Mouse (Mus musculus) Patski (cell line): ENCODE measurements around the gene Rbm4b. TPM values are rescaled to one million over a fixed set of nuclear protein-coding genes. Genes with fewer than 3 reads are reported as not detected.

ENCODE experiments used
- ATAC-seq: fragments of 100-300 bp; one replicate; pipeline ENCODE4 v1.8.0; 2021
- CTCF ChIA-PET: fragments of 350-600 bp; sonication (Branson Sonifier 250); formaldehyde crosslinking; loops from one replicate; lab custom pipeline; 2022; ENCODE audit warnings: inconsistent platforms; lab: Charles Lee
- POLR2A ChIA-PET: fragments of 350-600 bp; sonication (Branson Sonifier 250); formaldehyde crosslinking; loops from one replicate; lab custom pipeline; 2022; ENCODE audit warnings: antibody characterized with exemption, inconsistent platforms; lab: Charles Lee
- DNase-seq: peaks from one replicate; pipeline ENCODE4 v3.0.0-alpha.2; 2011; ENCODE audit warnings: low read depth, low spot score
- H3K27me3 ChIP-seq: fragments of 371-371 bp; one replicate; pipeline ENCODE4 v1.5.1; 2021
- CTCF ChIP-seq: fragments of 100-300 bp; IDR thresholded peaks from one replicate; pipeline ENCODE4 v1.5.1; 2021
- in situ Hi-C: fragments of 300-500 bp; cut with MboI; formaldehyde crosslinking; loops from 3 replicates; pipeline ENCODE4 v1.11.1; 2018; ENCODE audit warnings: low pct_unique_long_range_greater_than_20kb, mixed read lengths
- polyA plus RNA-seq: library from polyadenylated mRNA; unstranded; gene quantifications from one replicate; pipeline ENCODE4 v1.2.3, GENCODE M21; 2021

Gene Rbm4b
- polyA plus RNA-seq, 1 experiment from 2014 or later: 19.3 TPM

DNA sequence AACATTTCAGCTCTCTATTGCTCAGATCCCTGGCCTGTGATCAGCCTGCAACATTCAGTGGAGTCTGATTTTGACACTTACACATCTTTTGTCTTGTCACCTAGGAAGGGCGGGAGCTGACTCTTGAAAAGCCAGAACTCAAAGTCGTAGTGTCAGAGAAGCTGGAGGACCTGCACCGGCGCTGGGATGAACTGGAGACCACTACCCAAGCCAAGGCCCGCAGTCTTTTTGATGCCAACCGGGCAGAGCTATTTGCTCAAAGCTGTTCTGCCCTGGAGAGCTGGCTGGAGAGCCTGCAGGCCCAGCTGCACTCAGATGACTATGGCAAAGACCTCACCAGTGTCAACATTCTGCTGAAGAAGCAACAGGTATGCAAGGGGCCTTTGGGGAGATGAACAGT lies 14.1 kb upstream of the Rbm4b start:
- DNase-seq (no peak), ATAC-seq (no peak)
- TF ChIP-seq CTCF: no peak
- ChIA-PET CTCF (interaction anchor here (1.1 to 3.5 kb wide), 9 partner anchors 11 to 114 kb away, joined by 3 to 25 read pairs (median 7); no protein-coding TSS in a partner anchor), POLR2A (interaction anchor here (1.2 to 2.1 kb wide), 2 partner anchors 9 to 43 kb away, joined by 3 to 5 read pairs; partner anchors contain the start of gene Gm960)
- in situ Hi-C loops: loop anchor here (5.0 kb wide), 2 partner anchors 110 to 245 kb away; partner anchors contain the start of gene 2010003K11Rik
- H3K27me3 ChIP-seq: no peaks in the 10 kb centered on the region

DNA sequence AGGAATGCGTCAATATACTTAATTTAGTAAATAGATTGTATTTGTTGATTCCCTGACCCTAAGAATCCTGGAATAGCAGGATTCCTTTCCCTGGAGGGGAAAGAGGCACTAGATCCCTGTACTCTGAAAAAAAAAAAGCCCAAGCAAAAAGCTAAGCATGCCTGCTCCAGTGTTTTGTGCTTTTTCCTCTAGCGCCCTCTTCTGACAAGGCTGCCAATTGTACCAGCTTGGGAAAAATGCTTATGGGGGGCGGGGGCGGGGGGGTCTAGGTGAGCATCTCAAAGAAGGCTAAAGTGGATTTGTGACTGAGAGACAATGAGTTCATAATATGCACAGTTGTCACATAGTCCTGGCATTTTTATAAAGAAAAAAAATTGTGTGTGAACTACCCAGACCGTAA lies 12.8 kb upstream of the Rbm4b start:
- ChIA-PET CTCF (interaction anchor here (0.9 to 3.5 kb wide), 9 partner anchors 10 to 245 kb away, joined by 3 to 25 read pairs (median 7); partner anchors contain the start of gene 2010003K11Rik), POLR2A (interaction anchor here (0.7 to 2.1 kb wide), 3 partner anchors 12 to 123 kb away, joined by 3 to 6 read pairs (median 5); partner anchors contain the start of gene Gm960)
- no peaks in the 10 kb centered on the region for H3K27me3 ChIP-seq
- ATAC-seq: no peak
- TF ChIP-seq CTCF: no peak
- DNase-seq: no peak
- in situ Hi-C loops: loop anchor here (5.0 kb wide), 2 partner anchors 111 to 246 kb away; partner anchors contain the start of gene 2010003K11Rik

DNA sequence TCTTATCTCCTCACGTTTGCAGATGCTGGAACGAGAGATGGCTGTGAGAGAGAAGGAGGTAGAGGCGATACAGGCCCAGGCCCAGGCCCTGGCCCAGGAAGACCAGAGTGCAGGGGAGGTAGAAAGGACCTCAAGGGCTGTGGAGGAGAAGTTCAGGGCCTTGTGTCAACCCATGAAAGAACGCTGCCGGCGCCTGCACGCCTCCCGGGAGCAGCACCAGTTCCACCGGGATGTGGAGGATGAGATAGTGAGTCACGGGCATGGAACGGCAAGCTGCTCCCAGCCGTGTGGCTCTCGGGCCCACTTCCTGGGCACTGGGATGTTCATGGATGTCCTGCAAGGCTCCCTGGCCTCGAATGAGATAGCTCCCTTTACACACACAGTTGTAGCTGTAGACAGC lies 12.3 kb upstream of the Rbm4b start:
- POLR2A ChIA-PET: interaction anchor here (1.2 to 1.3 kb wide), 2 partner anchors 11 to 108 kb away, joined by 3 to 4 read pairs; no protein-coding TSS in a partner anchor
- no peaks in the 10 kb centered on the region for H3K27me3 ChIP-seq
- no peak for ATAC-seq
- DNase-seq: no peak
- CTCF ChIA-PET: interaction anchor here (1.0 to 3.5 kb wide), 8 partner anchors 10 to 246 kb away, joined by 3 to 25 read pairs (median 6); partner anchors contain the start of gene 2010003K11Rik
- TF ChIP-seq CTCF: no peak
- in situ Hi-C loops: loop anchor here (5.0 kb wide), 2 partner anchors 112 to 247 kb away; partner anchors contain the start of gene 2010003K11Rik

DNA sequence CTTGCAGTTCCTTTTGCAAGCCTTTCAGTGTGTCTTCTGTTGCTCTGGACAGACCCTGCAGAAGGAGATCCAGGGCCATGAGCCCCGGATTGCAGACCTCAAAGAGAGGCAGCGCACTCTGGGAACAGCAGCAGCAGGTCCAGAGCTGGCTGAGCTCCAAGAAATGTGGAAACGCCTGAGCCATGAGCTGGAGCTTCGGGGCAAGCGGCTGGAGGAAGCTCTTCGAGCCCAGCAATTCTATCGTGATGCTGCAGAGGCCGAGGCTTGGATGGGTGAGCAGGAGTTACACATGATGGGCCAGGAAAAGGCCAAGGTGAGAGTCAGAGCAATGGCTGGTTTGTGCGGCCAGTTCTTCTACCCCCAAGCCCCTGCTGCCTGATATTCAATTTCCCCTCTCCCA lies 11.2 kb upstream of the Rbm4b start:
- peak; percentile 13 for DNase-seq
- POLR2A ChIA-PET: interaction anchor here (1.3 kb wide), 1 partner anchor 109 kb away, joined by 4 read pairs; no protein-coding TSS in a partner anchor
- TF ChIP-seq CTCF: no peak

DNA sequence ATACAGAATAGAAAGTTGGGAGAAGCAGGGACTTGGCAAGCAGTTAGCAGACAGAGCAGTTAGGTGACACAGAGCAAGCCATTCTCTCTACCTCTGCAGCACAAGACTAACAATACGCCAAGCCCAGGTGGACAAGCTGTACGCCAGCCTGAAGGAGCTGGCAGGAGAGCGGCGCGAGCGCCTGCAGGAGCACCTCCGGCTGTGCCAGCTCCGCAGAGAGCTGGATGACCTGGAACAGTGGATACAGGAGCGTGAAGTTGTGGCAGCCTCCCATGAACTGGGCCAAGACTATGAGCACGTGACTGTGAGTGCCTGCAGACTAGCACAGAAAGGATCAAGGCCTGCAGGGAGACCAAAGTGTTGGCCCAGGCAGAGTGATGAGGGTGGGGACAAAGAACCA lies 10.6 kb upstream of the Rbm4b start:
- ATAC-seq (no peak), DNase-seq (no peak)
- TF ChIP-seq CTCF: no peak
- no peaks in the 10 kb centered on the region for H3K27me3 ChIP-seq
- in situ Hi-C loops: no loop called here
- POLR2A ChIA-PET: no interaction called here
- CTCF ChIA-PET: interaction anchor here (1.6 kb wide), 1 partner anchor 101 kb away, joined by 4 read pairs; no protein-coding TSS in a partner anchor

More for the DNA sequence above, 11.2 kb upstream of the Rbm4b start:
- H3K27me3 ChIP-seq: no peaks in the 10 kb centered on the region
- CTCF ChIA-PET: interaction anchor here (1.6 to 3.5 kb wide), 2 partner anchors 101 to 117 kb away, joined by 4 to 25 read pairs; no protein-coding TSS in a partner anchor
- in situ Hi-C loops: no loop called here
- no peak for ATAC-seq

DNA sequence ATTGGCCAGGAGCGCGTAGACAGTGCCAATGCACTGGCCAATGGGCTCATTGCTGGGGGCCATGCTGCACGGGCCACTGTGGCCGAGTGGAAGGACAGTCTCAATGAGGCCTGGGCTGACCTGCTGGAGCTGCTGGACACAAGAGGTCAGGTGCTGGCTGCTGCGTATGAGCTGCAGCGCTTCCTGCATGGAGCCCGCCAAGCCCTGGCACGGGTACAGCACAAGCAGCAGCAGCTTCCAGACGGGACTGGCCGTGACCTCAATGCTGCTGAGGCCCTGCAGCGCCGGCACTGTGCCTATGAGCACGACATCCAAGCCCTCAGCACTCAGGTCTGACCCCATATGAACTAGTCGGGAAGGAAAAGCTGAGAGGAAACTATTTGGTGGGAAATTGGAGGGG lies 9.7 kb upstream of the Rbm4b start:
- H3K27me3 ChIP-seq: no peaks in the 10 kb centered on the region
- in situ Hi-C loops: no loop called here
- POLR2A ChIA-PET: no interaction called here
- no peak for ATAC-seq
- CTCF ChIA-PET: interaction anchor here (1.0 to 1.3 kb wide), 2 partner anchors 9 to 119 kb away, joined by 5 read pairs; no protein-coding TSS in a partner anchor
- DNase-seq: no peak
- no peak for TF ChIP-seq CTCF

DNA sequence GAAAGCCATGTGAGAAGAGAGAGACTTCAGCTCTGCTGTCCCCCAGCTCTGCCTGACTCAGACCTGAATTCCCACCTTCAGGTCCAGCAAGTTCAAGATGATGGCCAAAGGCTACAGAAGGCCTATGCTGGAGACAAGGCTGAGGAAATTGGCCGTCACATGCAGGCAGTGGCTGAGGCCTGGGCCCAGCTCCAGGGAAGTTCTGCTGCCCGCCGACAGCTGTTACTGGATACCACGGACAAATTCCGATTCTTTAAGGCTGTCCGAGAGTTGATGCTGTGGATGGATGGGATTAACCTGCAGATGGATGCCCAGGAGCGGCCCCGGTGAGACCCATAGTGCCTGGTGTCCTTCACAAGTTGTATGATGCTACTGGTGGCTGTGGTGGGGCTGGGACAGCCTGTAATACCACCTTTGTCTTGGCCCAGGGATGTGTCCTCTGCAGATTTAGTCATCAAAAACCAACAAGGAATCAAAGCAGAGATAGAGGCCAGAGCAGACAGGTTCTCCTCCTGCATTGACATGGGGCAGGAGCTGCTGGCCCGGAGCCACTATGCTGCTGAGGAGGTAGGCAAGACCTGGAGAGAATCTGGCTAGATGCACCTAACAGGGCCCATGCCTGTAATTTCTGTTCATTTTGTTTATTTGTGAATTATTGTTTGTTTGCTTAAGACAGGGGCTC lies 8.5 kb upstream of the Rbm4b start:
- no peak for ATAC-seq
- DNase-seq: no peak
- no peaks in the 10 kb centered on the region for H3K27me3 ChIP-seq
- no peak for TF ChIP-seq CTCF
- ChIA-PET POLR2A (interaction anchor here (0.6 to 1.1 kb wide), 2 partner anchors 122 to 157 kb away, joined by 3 read pairs; no protein-coding TSS in a partner anchor), CTCF (interaction anchor here (1.0 to 1.4 kb wide), 3 partner anchors 8 to 104 kb away, joined by 3 to 5 read pairs (median 4); no protein-coding TSS in a partner anchor)
- in situ Hi-C loops: no loop called here

DNA sequence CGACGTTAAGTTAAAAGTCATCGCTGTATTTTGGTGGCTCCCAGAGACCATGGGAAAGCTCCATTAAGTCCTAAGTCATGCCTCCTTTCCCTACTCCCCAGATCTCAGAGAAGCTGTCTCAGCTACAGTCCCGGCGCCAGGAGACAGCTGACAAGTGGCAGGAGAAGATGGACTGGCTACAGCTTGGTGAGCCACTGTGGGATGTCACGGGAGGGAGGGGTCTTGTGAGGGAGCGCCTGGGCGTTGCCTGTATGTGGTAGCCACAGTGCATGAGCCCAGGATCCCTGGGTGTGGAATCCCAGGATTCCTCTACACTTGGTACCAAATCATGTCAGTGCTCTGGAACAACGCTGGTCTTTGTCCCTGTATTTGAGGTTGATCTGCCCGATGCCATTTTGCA lies 7.8 kb upstream of the Rbm4b start:
- ATAC-seq: no peak
- TF ChIP-seq CTCF: no peak
- no peaks in the 10 kb centered on the region for H3K27me3 ChIP-seq
- CTCF ChIA-PET: interaction anchor here (1.0 to 1.4 kb wide), 2 partner anchors 99 to 105 kb away, joined by 3 to 4 read pairs; no protein-coding TSS in a partner anchor
- POLR2A ChIA-PET: interaction anchor here (1.1 kb wide), 1 partner anchor 122 kb away, joined by 3 read pairs; no protein-coding TSS in a partner anchor
- in situ Hi-C loops: no loop called here
- DNase-seq: no peak

DNA sequence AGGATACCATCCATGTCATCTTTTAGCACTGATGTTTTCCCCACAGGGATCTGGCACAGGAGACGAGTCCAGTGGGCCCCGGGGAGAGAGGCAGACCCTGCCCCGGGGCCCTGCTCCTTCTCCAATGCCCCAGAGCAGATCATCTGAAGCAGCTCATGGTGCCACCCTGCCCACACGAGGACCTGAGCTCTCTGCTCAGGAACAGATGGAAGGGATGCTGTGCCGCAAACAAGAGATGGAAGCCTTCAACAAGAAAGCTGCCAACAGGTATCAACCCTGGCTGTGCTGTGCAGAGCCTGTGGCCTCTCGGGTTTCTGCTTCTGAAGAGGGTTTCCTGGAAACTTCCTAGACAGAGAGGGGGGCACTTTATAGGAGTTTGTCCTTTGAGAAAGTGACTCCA lies 6.3 kb upstream of the Rbm4b start:
- DNase-seq: no peak
- ATAC-seq: no peak
- in situ Hi-C loops: loop anchor here (10.0 kb wide), 1 partner anchor 235 kb away; no protein-coding TSS in a partner anchor
- ChIA-PET CTCF (interaction anchor here (0.9 to 1.1 kb wide), 2 partner anchors 123 to 232 kb away, joined by 3 read pairs; no protein-coding TSS in a partner anchor), POLR2A (no interaction called here)
- TF ChIP-seq CTCF: no peak
- no peaks in the 10 kb centered on the region for H3K27me3 ChIP-seq
